Mouse (Mus musculus) mouse trophoblast stem cell (cell line): ENCODE measurements around the gene Cdc34.

Experiments used
- in situ Hi-C, 2 experiments: fragments of 300-500 bp; cut with MseI, MboI; formaldehyde crosslinking; loops; 2 replicates in 1 of 2; 3 replicates in 1 of 2; pipeline ENCODE4 v1.15.1; 2025

The Cdc34 gene

DNA sequence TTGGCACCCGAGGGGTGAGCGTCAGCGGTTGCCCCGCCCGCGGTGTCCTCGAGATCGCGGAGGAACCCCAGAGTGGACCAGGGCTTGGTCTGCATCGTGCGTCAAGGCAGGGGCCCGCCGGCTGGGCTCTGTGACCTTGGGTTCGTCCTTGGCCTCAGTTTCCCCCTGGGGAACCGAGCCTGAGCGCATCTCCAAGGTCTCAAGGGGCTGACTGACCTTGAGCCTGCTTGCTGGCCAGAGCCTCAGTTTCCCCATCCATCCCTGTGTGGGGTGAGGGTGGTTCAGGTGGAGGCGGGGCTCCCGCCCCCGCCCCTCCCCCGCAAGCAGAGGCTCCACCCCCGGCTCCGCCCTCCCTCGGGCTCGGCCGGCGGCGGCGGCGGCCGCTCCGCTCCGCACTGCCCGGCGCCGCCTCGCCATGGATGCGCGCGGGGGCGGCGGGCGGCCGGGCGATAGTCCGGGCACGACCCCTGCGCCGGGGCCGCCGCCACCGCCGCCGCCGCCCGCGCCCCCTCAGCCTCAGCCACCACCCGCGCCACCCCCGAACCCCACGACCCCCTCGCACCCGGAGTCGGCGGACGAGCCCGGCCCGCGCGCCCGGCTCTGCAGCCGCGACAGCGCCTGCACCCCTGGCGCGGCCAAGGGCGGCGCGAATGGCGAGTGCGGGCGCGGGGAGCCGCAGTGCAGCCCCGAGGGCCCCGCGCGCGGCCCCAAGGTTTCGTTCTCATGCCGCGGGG is 34.4 kb downstream of the Cdc34 start, which contains the start of gene Hcn2:
Gene Hcn2 (plus strand): TSS at position 381 of the 734 bp plus-strand sequence.
- in situ Hi-C loops = no loop called here

DNA sequence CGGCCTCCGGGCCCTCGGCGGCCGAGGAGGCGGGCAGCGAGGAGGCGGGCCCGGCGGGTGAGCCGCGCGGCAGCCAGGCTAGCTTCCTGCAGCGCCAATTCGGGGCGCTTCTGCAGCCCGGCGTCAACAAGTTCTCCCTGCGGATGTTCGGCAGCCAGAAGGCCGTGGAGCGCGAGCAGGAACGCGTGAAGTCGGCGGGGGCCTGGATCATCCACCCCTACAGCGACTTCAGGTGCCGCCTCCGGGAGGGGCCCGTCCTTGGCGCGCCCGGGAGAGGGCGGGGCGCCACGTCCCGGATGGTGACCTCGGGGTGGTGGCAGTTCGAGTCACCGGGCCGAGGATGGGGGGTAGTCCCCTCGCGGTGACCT is 35.0 kb downstream of the Cdc34 start:
- in situ Hi-C loops = no loop called here

DNA sequence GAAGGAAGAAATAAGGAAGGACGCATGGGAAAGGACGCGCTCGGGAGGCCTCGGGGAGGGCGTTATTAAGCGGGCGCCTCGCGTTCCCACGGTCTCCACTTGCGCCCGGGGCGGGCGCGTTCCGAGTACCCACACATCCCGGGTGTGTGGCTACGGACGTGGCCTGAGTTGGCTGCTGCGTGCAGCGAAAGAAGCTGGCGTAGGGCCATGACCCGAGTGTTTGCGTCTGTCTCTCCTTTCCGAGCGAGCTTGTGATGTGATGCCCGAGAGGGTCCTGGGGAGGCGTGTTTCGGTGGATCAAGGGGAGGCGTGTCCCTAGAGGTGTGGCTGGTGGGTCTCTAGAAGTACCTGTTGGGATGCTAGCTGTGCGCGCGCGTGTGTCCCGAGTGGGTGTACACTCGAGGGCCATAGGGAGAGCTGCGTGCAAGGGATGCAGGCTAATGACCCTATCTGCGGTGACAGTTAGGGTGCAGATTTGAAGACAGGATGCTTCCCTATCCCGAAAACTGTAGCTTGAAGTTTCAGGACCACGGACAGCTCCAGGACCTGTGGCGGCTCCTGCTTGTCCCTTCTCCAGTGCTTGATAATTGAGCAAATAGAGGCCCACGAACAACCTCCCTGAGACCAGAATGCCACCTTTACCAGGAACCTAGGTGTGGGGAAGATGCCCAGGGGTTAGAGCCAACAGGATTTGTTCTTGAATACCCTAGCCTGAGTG is 35.8 kb downstream of the Cdc34 start:
- in situ Hi-C loops = no loop called here

DNA sequence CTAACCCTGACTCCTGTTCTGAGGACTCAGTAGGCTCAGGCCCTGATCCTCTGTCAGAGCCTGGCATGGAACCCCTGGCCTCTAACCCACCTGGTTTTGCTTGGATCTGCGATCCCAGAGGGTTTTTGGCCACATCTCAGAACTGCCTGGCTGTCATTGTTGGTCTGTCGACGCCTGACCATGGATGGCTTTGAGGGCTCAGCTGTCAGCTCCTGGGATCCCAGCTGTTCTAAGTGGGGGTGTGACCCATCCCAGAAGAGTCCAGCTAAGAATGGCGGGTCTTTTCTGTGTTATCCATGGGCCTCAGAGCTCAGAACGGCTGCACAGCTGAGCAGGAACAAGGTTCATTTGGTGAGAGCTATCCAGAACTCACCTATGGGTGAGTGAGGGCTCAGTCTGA is 39.1 kb downstream of the Cdc34 start:
- in situ Hi-C loops = no loop called here

DNA sequence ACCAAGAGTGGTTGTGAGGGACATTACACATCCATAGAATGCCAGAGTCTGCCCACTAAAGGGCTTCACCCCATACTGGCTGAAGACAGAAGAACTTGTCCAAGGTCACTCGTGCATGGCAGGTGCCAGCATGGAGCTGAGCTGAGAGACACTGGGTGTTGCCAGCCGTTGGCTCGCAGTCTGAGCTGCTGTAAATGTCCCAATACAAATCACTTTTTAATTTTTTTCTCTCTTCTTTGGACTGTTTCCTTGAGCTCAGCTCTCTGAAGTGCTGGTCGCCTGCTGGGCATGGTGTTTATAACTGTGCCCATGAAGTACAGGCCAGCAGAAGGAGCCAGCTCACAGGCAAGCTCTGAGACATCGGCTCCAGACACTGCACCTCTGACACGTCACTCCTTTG is 41.1 kb downstream of the Cdc34 start:
- in situ Hi-C loops = no loop called here

DNA sequence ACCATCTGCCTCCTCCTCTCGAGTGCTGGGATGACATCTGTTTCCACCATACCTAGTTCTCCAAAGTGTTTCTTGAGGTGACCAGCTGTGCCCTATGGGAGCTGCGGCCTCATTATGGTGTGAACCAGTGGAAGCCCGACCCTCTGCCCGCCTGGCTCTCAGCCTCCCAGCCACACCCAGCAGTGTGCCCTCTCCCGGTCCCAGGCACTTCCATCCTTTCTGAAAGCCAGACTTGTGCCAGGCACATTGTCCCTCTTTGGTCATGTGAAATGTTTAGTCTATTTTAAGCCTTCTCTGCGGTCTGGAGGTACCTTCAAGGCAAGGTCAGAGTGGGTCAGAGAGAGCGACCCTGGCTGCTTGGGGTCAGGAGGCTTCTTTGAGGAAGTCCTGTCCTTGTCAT is 41.7 kb downstream of the Cdc34 start:
- in situ Hi-C loops = no loop called here

DNA sequence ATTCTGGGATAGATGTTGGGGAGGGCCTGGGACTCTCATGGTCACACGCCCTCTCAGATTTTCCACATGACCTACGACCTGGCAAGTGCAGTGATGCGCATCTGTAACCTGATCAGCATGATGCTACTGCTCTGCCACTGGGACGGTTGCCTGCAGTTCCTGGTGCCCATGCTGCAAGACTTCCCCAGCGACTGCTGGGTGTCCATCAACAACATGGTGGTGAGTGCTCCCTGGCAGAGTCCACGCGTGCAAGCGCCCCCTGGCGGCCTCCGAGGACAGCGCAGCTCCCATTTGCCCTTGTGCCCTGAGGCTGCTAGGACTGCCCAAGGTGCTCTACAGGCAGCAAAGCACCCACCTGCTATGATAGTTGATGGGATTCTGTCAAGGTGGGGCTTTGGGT is 44.1 kb downstream of the Cdc34 start:
- in situ Hi-C loops = no loop called here

DNA sequence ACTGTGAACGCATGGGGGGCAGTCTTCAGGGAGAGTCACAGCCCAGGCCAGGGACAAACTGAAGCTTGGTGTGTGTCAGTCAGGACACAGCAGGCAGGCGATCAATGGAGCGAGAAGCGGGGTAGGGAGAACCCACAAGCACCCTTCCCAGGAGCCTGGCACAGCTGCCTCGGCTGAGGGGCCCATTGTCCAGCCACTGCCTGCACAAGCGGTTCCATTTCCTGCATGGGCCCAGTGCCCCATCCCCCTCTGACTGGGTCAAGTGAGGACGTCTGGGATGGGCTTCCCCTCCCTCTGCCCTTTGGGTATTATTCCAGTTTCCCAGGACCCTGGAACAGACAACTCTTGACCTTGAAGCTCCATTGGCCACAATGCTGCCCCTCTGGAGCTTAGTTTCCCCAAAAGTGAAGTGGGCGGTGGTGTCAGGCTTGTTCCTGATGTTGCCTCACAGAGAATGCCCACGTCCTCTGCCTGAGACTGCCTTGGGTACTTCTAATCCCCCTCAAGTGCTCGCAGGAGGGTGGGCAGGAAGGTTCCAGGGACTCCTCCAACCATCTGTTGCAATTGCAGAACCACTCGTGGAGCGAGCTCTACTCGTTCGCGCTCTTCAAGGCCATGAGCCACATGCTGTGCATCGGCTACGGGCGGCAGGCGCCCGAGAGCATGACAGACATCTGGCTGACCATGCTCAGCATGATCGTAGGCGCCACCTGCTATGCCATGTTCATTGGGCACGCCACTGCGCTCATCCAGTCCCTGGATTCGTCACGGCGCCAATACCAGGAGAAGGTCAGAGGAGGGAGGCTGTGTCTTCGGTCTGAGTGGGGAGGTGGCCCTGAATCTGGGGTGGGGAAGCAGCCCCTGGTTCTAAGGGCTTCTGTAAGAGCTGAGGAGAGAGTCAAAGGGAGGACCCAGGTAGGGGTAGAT is 46.6 kb downstream of the Cdc34 start:
- in situ Hi-C loops = no loop called here

DNA sequence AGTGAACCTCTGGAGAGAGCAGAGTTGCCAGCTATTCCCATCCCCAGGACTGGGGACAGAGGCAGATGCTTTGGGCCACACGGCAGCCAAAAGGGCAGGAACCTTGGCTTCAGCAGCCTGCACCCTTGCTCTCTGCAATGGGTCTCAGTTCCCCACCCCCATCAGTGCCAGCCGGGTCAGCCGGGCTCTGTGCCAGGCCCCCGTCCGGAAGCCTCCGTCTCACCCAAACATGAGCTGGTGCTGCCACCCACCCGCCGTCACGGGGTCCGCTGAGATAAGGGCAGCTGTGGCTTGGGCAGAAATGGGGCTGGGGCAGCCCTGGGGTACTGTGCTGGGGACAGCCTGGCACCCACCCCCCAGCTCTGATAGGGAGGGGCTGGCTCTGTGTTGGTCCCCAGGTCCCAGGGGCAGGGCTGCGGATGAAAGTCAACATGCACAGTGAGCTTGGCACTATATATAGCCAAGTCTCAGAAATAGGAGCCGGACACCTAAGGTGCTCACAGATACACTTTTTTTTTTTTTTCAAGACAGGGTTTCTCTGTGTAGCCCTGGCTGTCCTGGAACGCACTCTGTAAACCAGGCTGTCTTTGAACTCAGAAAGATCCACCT is 47.5 kb downstream of the Cdc34 start:
- in situ Hi-C loops = no loop called here

DNA sequence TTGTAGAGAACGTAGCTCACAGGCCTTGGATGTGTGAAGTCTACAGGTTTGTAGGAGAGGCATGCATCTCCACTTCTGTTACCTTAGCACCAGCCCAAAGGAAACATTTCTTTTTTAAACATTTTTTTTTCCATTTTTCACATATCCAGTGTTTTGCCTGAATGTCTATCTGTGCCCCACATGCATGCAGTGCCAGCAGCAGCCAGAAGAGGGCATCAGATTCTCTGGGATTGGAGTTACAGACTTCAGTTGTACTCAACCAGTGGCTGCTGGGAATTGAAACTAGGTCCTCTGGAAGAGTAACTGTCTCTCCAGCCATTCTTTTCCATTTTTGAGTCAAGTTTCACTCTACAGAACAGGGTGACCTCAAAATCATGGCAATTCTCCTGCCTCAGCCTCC is 50.5 kb downstream of the Cdc34 start:
- in situ Hi-C loops = no loop called here

DNA sequence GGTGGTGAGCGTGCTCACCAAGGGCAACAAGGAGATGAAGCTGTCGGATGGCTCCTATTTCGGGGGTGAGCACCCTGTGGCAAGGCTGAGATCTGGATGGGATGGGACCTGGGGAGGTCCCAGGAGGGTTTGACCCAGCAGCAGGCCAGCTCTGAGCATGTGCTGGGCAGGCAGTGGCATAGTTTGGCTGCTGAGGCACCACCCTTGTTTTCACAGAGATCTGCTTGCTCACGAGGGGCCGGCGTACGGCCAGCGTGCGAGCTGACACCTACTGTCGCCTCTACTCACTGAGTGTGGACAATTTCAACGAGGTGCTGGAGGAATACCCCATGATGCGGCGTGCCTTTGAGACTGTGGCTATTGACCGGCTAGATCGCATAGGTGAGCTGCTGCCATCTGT is 51.9 kb downstream of the Cdc34 start:
- in situ Hi-C loops = no loop called here

DNA sequence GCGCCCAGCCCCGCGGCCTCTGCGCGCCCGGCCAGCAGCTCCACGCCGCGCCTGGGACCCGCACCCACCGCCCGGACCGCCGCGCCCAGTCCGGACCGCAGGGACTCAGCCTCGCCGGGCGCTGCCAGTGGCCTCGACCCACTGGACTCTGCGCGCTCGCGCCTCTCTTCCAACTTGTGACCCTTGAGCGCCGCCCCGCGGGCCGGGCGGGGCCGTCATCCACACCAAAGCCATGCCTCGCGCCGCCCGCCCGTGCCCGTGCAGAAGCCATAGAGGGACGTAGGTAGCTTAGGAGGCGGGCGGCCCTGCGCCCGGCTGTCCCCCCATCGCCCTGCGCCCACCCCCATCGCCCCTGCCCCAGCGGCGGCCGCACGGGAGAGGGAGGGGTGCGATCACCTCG is 53.4 kb downstream of the Cdc34 start:
- in situ Hi-C loops = no loop called here

DNA sequence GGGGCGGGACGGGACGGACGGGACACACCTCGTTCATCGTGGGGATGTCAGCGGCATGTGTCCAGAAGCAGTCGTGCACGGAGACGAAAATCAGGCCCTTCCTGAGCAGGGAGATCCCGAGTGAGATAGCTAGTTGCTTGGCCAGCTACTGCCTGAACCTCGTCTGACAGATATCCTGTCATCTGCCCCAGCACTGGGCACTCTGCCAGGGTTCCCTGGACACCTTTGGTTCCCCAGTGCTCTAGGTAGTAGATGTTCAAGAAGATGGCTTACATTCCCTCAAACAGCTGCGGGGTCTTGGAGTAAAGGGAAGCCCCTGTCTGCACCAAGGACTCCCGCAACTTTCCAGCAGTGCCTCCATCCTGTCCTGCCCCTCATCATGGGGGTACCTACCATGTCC is 54.7 kb downstream of the Cdc34 start:
- in situ Hi-C loops = no loop called here
